Mouse (Mus musculus) hematopoietic multipotent progenitor cell, adult 10-12 weeks (in vitro differentiated cells): Measurements from ENCODE around the gene Nf1. TPM values are rescaled to one million over a fixed set of nuclear protein-coding genes. Genes with fewer than 3 reads are reported as not detected.

ENCODE experiments used
- polyA plus RNA-seq: library from polyadenylated mRNA; stranded (reverse); fragments of >175 nt; gene quantifications from 2 replicates; pipeline ENCODE4 v1.2.3, GENCODE M21; 2012; ENCODE audit warnings: low replicate concordance

Nf1 gene
- 4.0 and 4.8 TPM in 2 replicates for polyA plus RNA-seq

DNA sequence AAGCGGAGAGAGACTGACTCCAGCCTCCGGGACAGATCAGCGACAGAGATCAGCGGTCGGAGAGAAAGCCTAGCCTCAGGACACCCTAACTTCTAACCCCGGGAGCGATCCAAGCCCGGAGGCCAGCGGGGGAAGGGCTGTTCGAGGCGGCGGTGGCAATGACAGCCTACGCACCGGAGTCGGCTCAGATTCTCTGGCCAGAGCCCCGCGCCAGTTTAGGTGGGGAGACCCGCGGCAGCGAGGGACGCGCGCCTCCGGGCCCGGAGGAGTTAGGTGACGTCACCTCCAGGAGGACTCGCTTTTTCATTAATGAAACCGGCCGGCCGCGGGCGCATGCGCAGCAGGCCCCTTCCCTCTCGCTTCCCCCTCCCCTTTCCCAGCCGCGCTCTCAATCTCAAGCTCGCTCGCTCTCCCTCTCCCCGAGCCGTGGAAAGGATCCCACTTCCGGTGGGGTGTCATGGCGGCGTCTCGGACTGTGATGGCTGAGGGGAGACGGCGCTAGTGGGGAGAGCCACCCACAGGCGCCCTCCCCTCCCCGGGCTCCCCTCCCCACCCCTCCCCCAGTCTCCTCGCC lies at the start of gene Nf1:
TSS of gene Nf1 (plus strand) at position 460 of the 574 bp plus-strand sequence.

DNA sequence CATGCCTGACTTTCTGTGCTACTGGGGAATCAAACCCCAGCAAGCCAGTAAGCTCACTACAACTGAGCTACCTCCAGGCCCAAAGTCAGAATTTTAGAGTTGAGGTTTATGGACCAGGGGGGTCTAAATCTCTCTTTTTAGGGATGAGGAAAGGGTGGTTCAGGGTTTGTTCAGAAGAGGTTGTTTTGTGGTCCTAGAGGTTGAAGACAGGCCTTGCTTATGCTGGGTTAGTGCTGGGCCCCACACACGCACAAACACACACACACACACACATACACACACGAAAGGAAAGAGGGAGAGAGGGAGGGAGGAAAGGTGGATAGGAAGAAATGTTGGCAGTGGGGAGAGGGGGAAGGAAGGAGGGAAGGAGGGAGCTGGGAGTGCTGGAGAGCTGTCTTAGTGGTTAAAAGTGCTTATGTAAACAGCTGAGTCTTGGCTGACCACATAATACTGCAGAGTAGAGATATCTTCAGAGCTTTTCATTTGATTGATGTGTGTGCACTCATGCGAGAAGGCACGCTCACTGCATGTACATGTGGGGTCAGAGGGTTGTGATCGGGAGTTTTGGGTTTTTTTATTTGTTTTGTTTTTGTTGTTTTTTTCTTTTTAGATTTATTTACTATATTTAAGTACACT lies 42.5 kb upstream of the Nf1 start, which contains the start of gene Gm9964:
TSS of gene Gm9964 (minus strand) at position 51 of the 636 bp plus-strand sequence.

DNA sequence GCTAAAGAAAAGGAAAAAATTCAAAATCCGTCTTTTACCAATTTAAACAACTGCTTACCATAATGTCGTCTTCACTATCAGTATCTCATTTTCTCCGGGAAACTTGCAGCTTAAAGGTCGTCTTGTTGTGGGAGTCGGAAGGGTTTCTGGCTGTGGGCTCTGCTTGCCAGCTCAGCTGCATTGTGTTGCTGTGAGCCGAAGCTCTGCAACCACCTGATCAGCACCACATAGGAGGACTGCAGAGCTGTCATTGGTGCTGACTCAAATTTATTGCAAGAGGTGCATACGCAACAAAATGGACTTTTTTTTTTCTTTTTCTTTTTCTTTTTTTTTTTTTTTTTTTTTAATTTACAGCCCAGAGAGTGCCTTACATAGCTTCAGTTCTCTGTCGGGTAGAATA lies 164.4 kb downstream of the Nf1 start, which contains the start of gene Omg:
TSS of gene Omg (minus strand) at position 240 of the 400 bp plus-strand sequence.

GRCm38 (mm10) chr11:79523560-79524309 lies 184.2 kb downstream of the Nf1 start, which contains the start of gene Evi2b:
Gene Evi2b (minus strand): TSS chr11:79523762.

GRCm38 (mm10) chr11:79530333-79530761 lies 190.9 kb downstream of the Nf1 start, which contains the start of the genes Evi2 and Evi2a:
Gene Evi2 (minus strand): TSS chr11:79530589.
Gene Evi2a (minus strand): TSS chr11:79530609.

DNA sequence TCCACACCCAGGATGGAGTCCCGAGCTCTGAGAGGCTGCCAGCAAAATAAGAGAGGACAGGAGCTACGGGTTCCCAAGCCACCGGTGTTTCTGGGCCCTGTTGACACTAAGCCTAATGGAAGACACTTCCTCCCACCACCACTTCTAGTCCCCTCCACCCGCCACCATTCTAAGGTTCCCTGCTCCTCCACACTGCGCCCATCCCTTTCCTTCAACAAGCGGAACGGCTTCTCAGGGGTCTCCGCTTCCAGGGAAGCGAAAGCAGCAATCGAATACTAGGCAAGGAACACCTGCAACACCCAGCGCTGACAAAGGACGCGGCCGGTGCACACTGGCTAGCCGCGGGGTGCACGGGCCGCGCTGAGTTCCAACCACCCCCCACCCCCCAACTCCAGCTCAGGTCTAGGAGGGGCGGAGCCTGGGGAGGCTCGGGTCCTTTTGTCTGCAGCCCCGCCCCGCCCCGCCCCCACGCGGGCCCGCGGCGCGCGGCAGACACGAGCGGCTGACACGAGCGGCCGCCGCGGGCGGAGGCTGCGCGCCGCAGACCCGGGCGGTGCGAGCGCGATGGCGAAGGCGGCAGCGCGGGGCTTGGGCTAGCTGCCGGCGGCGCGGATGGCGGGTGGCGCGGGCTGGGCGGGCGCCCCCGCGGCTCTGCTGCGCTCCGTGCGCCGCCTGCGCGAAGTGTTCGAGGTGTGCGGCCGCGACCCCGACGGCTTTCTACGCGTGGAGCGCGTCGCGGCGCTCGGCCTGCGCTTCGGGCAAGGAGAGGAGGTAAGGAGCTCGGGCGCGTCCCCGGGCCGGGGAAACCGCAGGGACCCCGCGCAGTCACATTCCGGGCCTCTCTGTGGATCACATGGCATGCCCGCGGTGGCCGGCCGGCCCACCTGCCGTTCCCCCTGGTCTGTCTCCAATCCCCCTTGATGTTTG lies 251.4 kb downstream of the Nf1 start, which contains the start of gene Rab11fip4:
TSS of gene Rab11fip4 (plus strand) at position 549 of the 927 bp plus-strand sequence.

Other genes with a start within 250 kb of the Nf1 start
- gene Ksr1, start 193.3 kb upstream of the Nf1 start, polyA plus RNA-seq: 34.4 and 124 TPM in 2 replicates
- 83.8 and 173 TPM in 2 replicates for gene Wsb1, start 85.0 kb upstream of the Nf1 start, polyA plus RNA-seq
- gene Gm9964, start 42.8 kb upstream of the Nf1 start, polyA plus RNA-seq: not detected in 2 replicates
- not detected in 2 replicates for gene Omg, start 164.4 kb downstream of the Nf1 start, polyA plus RNA-seq
- 21.9 and 45.7 TPM in 2 replicates for gene Evi2b, start 184.1 kb downstream of the Nf1 start, polyA plus RNA-seq
- gene Evi2, start 190.9 kb downstream of the Nf1 start, polyA plus RNA-seq: 0.97 and 1.3 TPM in 2 replicates
- gene Evi2a, start 190.9 kb downstream of the Nf1 start, polyA plus RNA-seq: 6.5 and 8.2 TPM in 2 replicates